Mouse (Mus musculus) intestine, embryonic 15.5 days (tissue): ENCODE data around the gene Ucp3. TPM values are rescaled to one million over a fixed set of nuclear protein-coding genes. Genes with fewer than 3 reads are reported as not detected.

ENCODE experiments used
- ATAC-seq: fragments of 200-750 bp; cut with Nextera tagmentation; 2 replicates; pipeline ENCODE4 v1.8.0; 2017; ENCODE audit warnings: moderate TSS enrichment, moderate library complexity
- H3K27ac ChIP-seq: fragments of 300-500 bp; sonication (generic); 2 replicates; pipeline ENCODE4 v1.5.1; 2015; ENCODE audit warnings: mild to moderate bottlenecking, inconsistent platforms
- H3K27me3 ChIP-seq: fragments of 300-500 bp; sonication (generic); replicated peaks from 2 replicates; pipeline ENCODE4 v1.6.1; 2015; ENCODE audit warnings: inconsistent platforms
- H3K36me3 ChIP-seq: fragments of 300-500 bp; sonication (generic); 2 replicates; pipeline ENCODE4 v1.6.1; 2015; ENCODE audit warnings: inconsistent platforms
- H3K4me1 ChIP-seq: fragments of 300-500 bp; sonication (generic); replicated peaks from 2 replicates; pipeline ENCODE4 v1.6.1; 2015; ENCODE audit warnings: inconsistent platforms
- H3K4me2 ChIP-seq: fragments of 300-500 bp; sonication (generic); replicated peaks from 2 replicates; pipeline ENCODE4 v1.6.1; 2015; ENCODE audit warnings: mild to moderate bottlenecking, inconsistent platforms
- H3K4me3 ChIP-seq: fragments of 300-500 bp; sonication (generic); replicated peaks from 2 replicates; pipeline ENCODE4 v1.5.1; 2015; ENCODE audit warnings: inconsistent platforms
- H3K9ac ChIP-seq: fragments of 300-500 bp; sonication (generic); 2 replicates; pipeline ENCODE4 v1.6.1; 2015; ENCODE audit warnings: inconsistent platforms
- H3K9me3 ChIP-seq: fragments of 300-500 bp; sonication (generic); 2 replicates; pipeline ENCODE4 v1.6.1; 2016; ENCODE audit warnings: inconsistent platforms
- WGBS: fragments of 180-500 bp; shearing (Covaris S2); methylation state at CpG from one replicate; pipeline ENCODE4 v1.1.7; 2015; 5-methylcytosine and 5-hydroxymethylcytosine counted together
- polyA plus RNA-seq: library from polyadenylated mRNA; unstranded; fragments of >200 nt; fragmentation: Nextera tagmentation; extraction: Ambion mirVana; gene quantifications from 2 replicates; pipeline ENCODE4 v1.2.1, GENCODE M21; 2015

Gene Ucp3
- polyA plus RNA-seq, 1 experiment from 2014 or later, result not detected

DNA sequence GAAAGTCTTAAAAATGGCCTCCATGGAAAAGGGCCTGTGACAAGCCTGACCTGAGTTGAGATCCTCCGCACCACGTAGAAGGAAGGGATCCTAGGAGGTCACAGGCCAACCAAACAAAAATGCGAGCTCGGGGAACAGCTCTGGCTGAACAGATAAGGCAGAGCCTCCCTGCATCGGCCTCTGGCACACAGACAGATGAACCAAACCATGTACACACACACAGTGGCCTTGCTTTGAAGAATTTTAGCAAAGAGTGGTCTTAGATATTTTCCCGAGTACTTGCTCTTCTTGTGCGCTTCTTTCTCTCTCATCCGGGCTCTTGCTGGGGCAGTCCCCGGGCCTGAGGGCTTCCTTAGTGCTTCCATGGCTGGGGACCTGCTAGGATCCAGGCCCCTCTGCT lies 9.6 kb upstream of the Ucp3 start:
- no peak overlapping the region for H3K9ac ChIP-seq
- no peak overlapping the region for H3K4me2 ChIP-seq
- H3K9me3 ChIP-seq, result no peaks in the 10 kb centered on the region
- peaks cover 6% of the 10 kb centered on the region; the same call in 1 of the 2 replicates for H3K36me3 ChIP-seq
- no peak overlapping the region for H3K27ac ChIP-seq
- no peak overlapping the region for H3K4me3 ChIP-seq
- no peaks in the 10 kb centered on the region for H3K27me3 ChIP-seq
- no peak; the same call in 1 of the 2 replicates for ATAC-seq
- H3K4me1 ChIP-seq, result peaks cover 11% of the 10 kb centered on the region
- 68% methylated on average over 9 of the region's 9 CpGs for WGBS

DNA sequence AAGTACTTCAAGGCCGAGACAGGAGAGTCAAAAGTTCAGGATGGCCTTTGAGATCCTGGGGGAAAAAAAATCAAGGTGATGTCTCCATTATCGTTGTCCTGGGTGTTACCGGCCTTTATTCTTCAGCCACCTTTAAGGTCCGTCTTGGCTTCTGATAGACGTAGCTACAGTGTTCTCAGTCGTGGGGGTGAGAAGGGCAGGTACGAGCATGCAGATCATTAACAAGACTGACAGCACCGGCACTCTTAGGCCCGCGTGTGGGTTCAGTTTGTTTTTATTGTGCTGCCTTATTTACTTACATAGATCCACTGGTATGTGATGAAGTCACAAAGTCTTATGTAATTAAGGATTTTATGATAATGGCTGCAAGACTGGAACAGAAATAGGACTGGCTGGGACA lies 9.0 kb upstream of the Ucp3 start:
- Histone ChIP-seq H3K4me3 (no peak overlapping the region), H3K4me1 (peaks cover 11% of the 10 kb centered on the region), H3K36me3 (peaks cover 6% of the 10 kb centered on the region; the same call in 1 of the 2 replicates), H3K9ac (no peak overlapping the region), H3K9me3 (no peaks in the 10 kb centered on the region), H3K27ac (no peak overlapping the region), H3K4me2 (no peak overlapping the region), H3K27me3 (no peaks in the 10 kb centered on the region)
- WGBS, result 67% methylated on average over 10 of the region's 10 CpGs
- no peak for ATAC-seq

DNA sequence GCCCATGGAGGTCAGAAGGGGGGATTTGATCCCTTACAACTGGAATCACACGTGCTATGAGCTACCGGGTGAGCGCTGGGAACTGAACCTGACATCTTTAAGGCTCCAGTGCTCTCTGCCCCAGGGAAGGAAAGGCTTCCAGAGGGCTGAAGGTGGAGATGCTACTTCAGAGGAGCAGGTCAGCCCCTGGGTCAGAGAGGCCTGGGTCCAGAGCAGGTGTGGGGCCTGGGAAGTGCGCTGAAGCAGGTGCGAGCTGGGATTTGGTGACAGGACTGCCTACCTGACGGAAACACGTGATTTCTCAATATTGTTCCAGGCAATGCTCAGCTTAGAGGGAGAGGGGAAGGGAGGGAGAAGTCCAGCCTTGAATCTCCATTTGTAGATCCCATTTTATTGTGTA lies 8.5 kb upstream of the Ucp3 start:
- ATAC-seq, result no peak
- no peak overlapping the region for H3K9ac ChIP-seq
- peaks cover 11% of the 10 kb centered on the region for H3K4me1 ChIP-seq
- no peak overlapping the region for H3K27ac ChIP-seq
- H3K36me3 ChIP-seq, result peaks cover 6% of the 10 kb centered on the region; the same call in 1 of the 2 replicates
- WGBS, result 93% methylated on average over 7 of the region's 7 CpGs
- no peak overlapping the region for H3K4me2 ChIP-seq
- H3K4me3 ChIP-seq, result no peak overlapping the region
- no peaks in the 10 kb centered on the region for H3K27me3 ChIP-seq
- no peaks in the 10 kb centered on the region for H3K9me3 ChIP-seq

DNA sequence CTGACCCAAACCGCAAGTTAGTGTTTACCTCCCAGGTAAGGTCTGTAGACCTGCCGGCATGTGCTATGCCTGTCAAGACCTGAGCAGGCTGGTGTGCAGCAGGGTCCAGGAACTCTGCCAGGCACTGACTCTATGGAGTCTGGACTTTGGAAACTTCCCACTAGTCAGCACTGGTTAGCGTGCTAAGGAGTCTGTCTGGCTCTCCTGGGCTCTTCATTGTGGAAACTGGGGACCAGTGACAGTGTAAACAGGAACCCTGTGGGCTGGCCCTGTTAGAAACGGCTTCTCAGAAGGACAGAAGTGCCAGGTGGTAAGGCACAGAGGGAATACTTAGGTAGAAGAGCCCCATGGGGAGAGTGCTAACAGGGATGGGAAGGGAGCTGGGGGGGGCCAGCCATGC lies 7.5 kb upstream of the Ucp3 start:
- H3K9ac ChIP-seq, result 0 out of 2 replicates have a peak overlapping the region, but pooled peaks have one; percentile 28
- WGBS, result 60% methylated on average over 4 of the region's 4 CpGs
- peak; percentile 77 for ATAC-seq

DNA sequence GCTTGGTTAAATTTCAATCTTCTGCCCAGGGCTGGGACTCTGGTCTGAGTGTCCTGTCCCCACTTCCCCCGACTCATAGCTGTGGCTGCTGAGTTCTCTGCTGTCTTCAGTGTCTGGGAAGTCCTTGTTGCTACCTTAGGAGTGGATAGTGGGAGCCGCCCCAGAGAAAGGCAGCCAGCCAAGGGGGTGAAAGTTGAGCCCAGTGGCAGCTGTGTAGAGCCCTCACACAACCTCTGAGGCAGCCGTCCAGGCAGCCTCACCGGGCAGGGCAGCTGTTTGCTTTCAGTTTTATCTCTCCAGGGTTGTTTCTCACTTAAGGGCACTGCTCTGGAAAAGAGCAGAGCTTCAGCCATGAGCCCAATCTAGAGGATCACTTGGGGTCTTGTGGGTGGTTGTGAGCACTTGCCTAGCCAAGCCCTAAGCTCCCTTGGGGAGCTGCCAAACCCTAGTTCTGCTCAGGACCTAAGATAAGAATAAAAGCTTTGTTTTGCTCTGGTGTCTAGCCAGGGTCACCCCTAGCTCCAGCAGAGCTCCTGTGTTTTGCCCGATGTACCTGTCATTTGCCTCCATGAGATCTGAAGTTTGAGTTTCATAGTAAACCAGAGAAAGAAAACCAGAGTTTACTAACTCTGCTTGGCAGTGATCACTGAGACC lies 7.0 kb upstream of the Ucp3 start:
- Histone ChIP-seq H3K4me3 (no peak overlapping the region), H3K27ac (peak overlapping the region; percentile 58), H3K4me1 (peaks cover 11% of the 10 kb centered on the region), H3K9me3 (no peaks in the 10 kb centered on the region), H3K4me2 (peak overlapping the region; percentile 35), H3K27me3 (no peaks in the 10 kb centered on the region), H3K36me3 (0 out of 2 replicates have a peak, but pooled peaks cover 2% of the 10 kb centered on the region), H3K9ac (0 out of 2 replicates have a peak overlapping the region, but pooled peaks have one; percentile 28)
- ATAC-seq, result peak; percentile 83
- WGBS, result 37% methylated on average over 5 of the region's 5 CpGs

More for the DNA sequence above, 7.5 kb upstream of the Ucp3 start:
- no peak overlapping the region for H3K4me3 ChIP-seq
- H3K4me2 ChIP-seq, result peak overlapping the region; percentile 35
- no peaks in the 10 kb centered on the region for H3K9me3 ChIP-seq
- no peaks in the 10 kb centered on the region for H3K27me3 ChIP-seq
- H3K27ac ChIP-seq, result peak overlapping the region; percentile 58
- peaks cover 11% of the 10 kb centered on the region for H3K4me1 ChIP-seq
- H3K36me3 ChIP-seq, result 0 out of 2 replicates have a peak, but pooled peaks cover under 1% of the 10 kb centered on the region

GRCm38 (mm10) chr7:100466781-100467510 lies 5.8 kb upstream of the Ucp3 start:
- 85% methylated on average over 11 of the region's 11 CpGs for WGBS
- no peak overlapping the region for H3K4me2 ChIP-seq
- H3K27ac ChIP-seq, result no peak overlapping the region
- 0 out of 2 replicates have a peak, but pooled peaks cover 2% of the 10 kb centered on the region for H3K36me3 ChIP-seq
- H3K9ac ChIP-seq, result no peak overlapping the region
- no peaks in the 10 kb centered on the region for H3K27me3 ChIP-seq
- peak; percentile 79 for ATAC-seq
- H3K9me3 ChIP-seq, result no peaks in the 10 kb centered on the region
- no peak overlapping the region for H3K4me3 ChIP-seq
- peaks cover 11% of the 10 kb centered on the region for H3K4me1 ChIP-seq

GRCm38 (mm10) chr7:100468761-100469160 lies 4.0 kb upstream of the Ucp3 start:
- Histone ChIP-seq H3K9ac (no peak overlapping the region), H3K36me3 (0 out of 2 replicates have a peak, but pooled peaks cover 2% of the 10 kb centered on the region), H3K9me3 (no peaks in the 10 kb centered on the region), H3K4me1 (peaks cover 11% of the 10 kb centered on the region), H3K27me3 (no peaks in the 10 kb centered on the region), H3K4me2 (no peak overlapping the region), H3K4me3 (no peak overlapping the region), H3K27ac (no peak overlapping the region)
- WGBS, result 86% methylated on average over 6 of the region's 6 CpGs
- no peak for ATAC-seq

- Histone ChIP-seq H3K36me3 (0 out of 2 replicates have a peak, but pooled peaks cover 2% of the 10 kb centered on the region), H3K4me1 (peaks cover 11% of the 10 kb centered on the region), H3K4me3 (no peak overlapping the region), H3K9me3 (no peaks in the 10 kb centered on the region), H3K27ac (no peak overlapping the region), H3K4me2 (no peak overlapping the region), H3K27me3 (no peaks in the 10 kb centered on the region), H3K9ac (no peak overlapping the region)
- no peak for ATAC-seq
- WGBS, result 95% methylated on average over 1 of the region's 1 CpGs
Observed at GRCm38 (mm10) chr7:100469502-100469901, 3.3 kb upstream of the Ucp3 start.

- H3K4me3 ChIP-seq, result no peak overlapping the region
- no peak overlapping the region for H3K27ac ChIP-seq
- 0 out of 2 replicates have a peak, but pooled peaks cover 2% of the 10 kb centered on the region for H3K36me3 ChIP-seq
- no peak for ATAC-seq
- no peak overlapping the region for H3K9ac ChIP-seq
- no peak overlapping the region for H3K4me2 ChIP-seq
- H3K9me3 ChIP-seq, result no peaks in the 10 kb centered on the region
- H3K27me3 ChIP-seq, result no peaks in the 10 kb centered on the region
- 89% methylated on average over 11 of the region's 11 CpGs for WGBS
- H3K4me1 ChIP-seq, result peaks cover under 1% of the 10 kb centered on the region
Observed at GRCm38 (mm10) chr7:100470796-100471406, 1.9 kb upstream of the Ucp3 start.

DNA sequence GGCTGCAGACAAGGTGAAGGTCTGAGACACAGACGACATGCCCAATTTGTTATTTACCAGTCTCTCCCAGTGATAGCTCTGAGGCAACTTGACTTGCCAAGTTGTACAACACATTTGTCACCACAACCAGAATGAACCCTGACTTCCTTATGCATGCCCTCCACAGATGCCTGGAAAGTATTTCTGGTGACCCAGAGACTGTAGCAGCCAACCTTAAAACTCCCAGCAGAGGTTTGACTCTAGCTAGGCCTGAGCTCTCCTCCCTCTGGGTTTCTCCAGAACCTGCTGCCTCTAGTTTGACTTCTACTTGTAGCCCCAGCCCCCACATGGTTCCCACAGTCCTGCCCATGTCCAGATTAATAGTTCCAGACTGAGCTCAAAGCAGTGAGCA lies 1.4 kb upstream of the Ucp3 start:
- H3K27ac ChIP-seq, result no peak overlapping the region
- no peaks in the 10 kb centered on the region for H3K4me1 ChIP-seq
- 100% methylated on average over 1 of the region's 1 CpGs for WGBS

DNA sequence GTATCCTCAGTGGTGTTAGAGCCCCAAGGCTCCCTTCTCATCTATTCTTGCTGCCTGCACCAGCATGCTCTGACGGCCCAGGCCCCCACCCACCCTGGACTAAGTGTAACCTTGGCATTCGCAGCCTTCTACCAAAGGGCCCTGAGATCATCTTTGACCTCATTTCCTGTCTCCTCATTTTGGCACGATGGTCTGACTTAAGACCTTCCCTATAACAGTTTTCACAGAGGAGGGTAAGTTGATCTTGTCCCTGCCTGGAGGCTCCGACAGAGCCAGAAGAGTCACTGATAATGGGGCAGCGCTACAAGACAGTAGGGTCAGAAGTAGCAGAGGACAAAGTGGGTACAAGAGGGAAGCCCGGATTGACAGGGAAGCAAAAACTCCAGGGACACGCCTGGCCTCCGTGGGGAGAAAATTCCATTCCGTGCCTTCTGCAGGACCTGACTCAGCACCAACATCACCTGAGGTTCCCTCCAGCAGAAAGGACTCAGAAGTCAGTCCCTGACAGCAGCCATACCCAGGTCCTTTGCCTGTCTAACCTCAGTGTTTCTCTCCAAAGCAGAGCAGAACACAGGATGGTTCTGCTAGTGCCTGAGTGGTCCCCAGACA lies 1.2 kb downstream of the Ucp3 start:
- no peaks in the 10 kb centered on the region for H3K4me1 ChIP-seq
- 0 out of 2 replicates have a peak, but pooled peaks cover 2% of the 10 kb centered on the region for H3K36me3 ChIP-seq
- no peaks in the 10 kb centered on the region for H3K9me3 ChIP-seq
- no peak overlapping the region for H3K27ac ChIP-seq
- ATAC-seq, result no peak
- no peak overlapping the region for H3K4me2 ChIP-seq
- no peaks in the 10 kb centered on the region for H3K27me3 ChIP-seq
- 75% methylated on average over 9 of the region's 9 CpGs for WGBS
- no peak overlapping the region for H3K4me3 ChIP-seq
- H3K9ac ChIP-seq, result no peak overlapping the region

More for the DNA sequence above, 1.4 kb upstream of the Ucp3 start:
- no peak for ATAC-seq
- Histone ChIP-seq H3K27me3 (no peaks in the 10 kb centered on the region), H3K4me3 (no peak overlapping the region), H3K4me2 (no peak overlapping the region), H3K9ac (no peak overlapping the region), H3K9me3 (no peaks in the 10 kb centered on the region), H3K36me3 (0 out of 2 replicates have a peak, but pooled peaks cover 2% of the 10 kb centered on the region)

DNA sequence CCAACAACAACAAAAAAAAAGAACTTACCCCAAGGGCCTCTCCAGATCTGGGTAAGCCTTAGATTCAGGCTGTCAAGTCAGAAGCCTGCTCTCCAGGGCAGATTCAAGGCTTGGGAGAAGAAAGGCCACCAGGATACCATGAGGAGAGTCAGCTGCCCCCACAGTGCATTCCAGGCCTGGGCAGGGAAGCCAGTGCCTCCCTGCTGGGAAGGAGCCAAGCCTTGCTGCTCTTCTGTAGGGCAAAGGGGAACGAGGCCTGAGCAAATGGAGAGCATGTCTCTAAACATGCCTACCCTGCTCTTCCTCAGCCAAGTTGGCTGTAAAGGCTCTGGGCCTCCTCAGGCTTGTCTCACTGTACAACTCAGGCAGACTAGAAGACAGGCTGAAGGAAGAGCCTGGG lies 1.9 kb downstream of the Ucp3 start:
- ATAC-seq, result no peak
- WGBS, result 39% methylated on average over 1 of the region's 1 CpGs
- no peaks in the 10 kb centered on the region for H3K27me3 ChIP-seq

More for the DNA sequence above, 1.9 kb downstream of the Ucp3 start:
- Histone ChIP-seq H3K4me1 (no peaks in the 10 kb centered on the region), H3K9me3 (no peaks in the 10 kb centered on the region), H3K9ac (no peak overlapping the region), H3K36me3 (0 out of 2 replicates have a peak, but pooled peaks cover 2% of the 10 kb centered on the region), H3K4me2 (no peak overlapping the region), H3K27ac (no peak overlapping the region), H3K4me3 (no peak overlapping the region)
